Mouse (Mus musculus) G1E (cell line): Measurements from ENCODE around the gene Hsd17b6.

Source experiments
- CTCF ChIP-seq: IDR thresholded peaks from 2 replicates; pipeline ENCODE4 v1.5.1; 2012; ENCODE audit warnings: low read depth, low read length, inconsistent platforms, mixed read lengths
- GATA1 ChIP-seq: IDR thresholded peaks from 2 replicates; pipeline ENCODE4 v1.6.1; 2012; ENCODE audit warnings: borderline replicate concordance, low read length, inconsistent platforms, mixed read lengths
- TAL1 ChIP-seq: conservative IDR thresholded peaks from 2 replicates; pipeline ENCODE4 v1.6.1; 2012; ENCODE audit warnings: low read depth, low read length, inconsistent platforms, mixed read lengths

DNA sequence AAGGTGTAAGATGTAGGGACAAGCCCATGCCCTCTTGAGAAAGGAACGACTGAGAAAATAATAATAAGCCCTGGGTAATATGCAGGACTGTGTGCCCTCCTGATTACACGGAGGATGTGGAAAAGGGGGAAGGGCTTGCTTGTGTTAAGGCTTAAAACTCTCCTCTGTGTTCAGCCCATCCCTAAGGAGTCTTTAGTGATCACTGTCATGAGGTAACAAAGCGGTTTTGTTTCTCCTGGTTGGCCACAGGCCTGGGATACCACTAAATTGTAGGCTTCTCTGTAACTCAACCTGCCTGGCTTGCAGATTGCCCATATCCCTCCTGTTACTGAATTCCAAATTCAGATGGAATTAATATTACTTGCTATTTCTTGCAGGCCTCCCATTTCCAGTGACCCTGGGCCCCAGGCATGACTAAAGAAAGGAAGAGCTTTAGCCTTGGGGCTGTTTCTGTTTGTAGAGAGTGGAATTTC lies 37.0 kb downstream of the Hsd17b6 start:
- TF ChIP-seq CTCF (no peak), GATA1 (no peak), TAL1 (no peak)
